Mouse (Mus musculus): Measurements from ENCODE around the gene Mecr. TPM values are rescaled to one million over a fixed set of nuclear protein-coding genes. Genes with fewer than 3 reads are reported as not detected.

Mecr gene
- polyA plus RNA-seq, 1 experiment from 2014 or later: 43.0 TPM

- no peak for TF ChIP-seq CTCF (IDR thresholded peaks at IDR 0.05; ENCODE audit: low read depth)
- no peak overlapping the region for H3K4me2 ChIP-seq (ENCODE audit: low read length)
- no peaks in the 10 kb centered on the region for H3K27me3 ChIP-seq (ENCODE audit: insufficient read depth, low read length)
- H3K9ac ChIP-seq (ENCODE audit: low read depth, low read length): no peak overlapping the region
- no peak overlapping the region for H3K27ac ChIP-seq
- no peaks in the 10 kb centered on the region for H3K9me3 ChIP-seq (replicated peaks; ENCODE audit: low read length)
- ATAC-seq (replicated peaks; ENCODE audit: low FRiP score, low read depth) (no peak), DNase-seq (ENCODE audit: low spot score) (no peak)
- H3K4me1 ChIP-seq (replicated peaks; ENCODE audit: insufficient read depth, low read length): 0 out of 2 replicates have a peak, but pooled peaks cover 4% of the 10 kb centered on the region
- 79% methylated on average over 8 of the region's 8 CpGs for WGBS
- H3K36me3 ChIP-seq (ENCODE audit: insufficient read depth, low read length): no peaks in the 10 kb centered on the region
- H3K4me3 ChIP-seq (replicated peaks; ENCODE audit: low read depth, low read length): no peak overlapping the region
Measured at GRCm38 (mm10) chr4:131845991-131846778, 2.9 kb downstream of the Mecr start.

DNA sequence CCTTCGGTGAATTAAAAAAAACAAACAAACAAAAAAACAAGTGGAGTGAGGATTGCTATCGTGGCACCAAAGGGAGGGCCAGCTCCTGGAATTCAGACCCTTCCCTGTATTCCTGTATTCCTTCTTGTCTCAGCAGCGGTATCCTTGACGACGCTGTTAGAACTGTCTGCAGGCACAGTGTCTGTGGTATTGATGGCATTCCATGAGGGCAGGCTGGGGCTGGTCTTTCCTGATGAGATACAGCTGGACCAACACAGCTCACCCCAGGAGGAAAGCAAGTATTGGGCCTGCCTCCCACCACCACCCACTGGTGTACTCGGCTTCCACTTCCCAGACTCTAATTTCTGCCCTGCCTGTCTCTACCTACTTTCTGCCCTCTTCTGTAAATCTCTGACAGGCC, 4.8 kb downstream of the Mecr start:
- TF ChIP-seq CTCF (IDR thresholded peaks at IDR 0.05; ENCODE audit: low read depth): no peak
- no peak overlapping the region for H3K4me2 ChIP-seq (ENCODE audit: low read length)
- no peaks in the 10 kb centered on the region for H3K27me3 ChIP-seq (ENCODE audit: insufficient read depth, low read length)
- no peaks in the 10 kb centered on the region for H3K9me3 ChIP-seq (replicated peaks; ENCODE audit: low read length)
- ATAC-seq (replicated peaks; ENCODE audit: low FRiP score, low read depth): no peak
- no peak overlapping the region for H3K27ac ChIP-seq
- WGBS: 50% methylated on average over 6 of the region's 6 CpGs
- DNase-seq (ENCODE audit: low spot score): no peak
- no peak overlapping the region for H3K4me3 ChIP-seq (replicated peaks; ENCODE audit: low read depth, low read length)
- H3K4me1 ChIP-seq (replicated peaks; ENCODE audit: insufficient read depth, low read length): 0 out of 2 replicates have a peak, but pooled peaks cover 4% of the 10 kb centered on the region
- H3K36me3 ChIP-seq (ENCODE audit: insufficient read depth, low read length): no peaks in the 10 kb centered on the region
- no peak overlapping the region for H3K9ac ChIP-seq (ENCODE audit: low read depth, low read length)

DNA sequence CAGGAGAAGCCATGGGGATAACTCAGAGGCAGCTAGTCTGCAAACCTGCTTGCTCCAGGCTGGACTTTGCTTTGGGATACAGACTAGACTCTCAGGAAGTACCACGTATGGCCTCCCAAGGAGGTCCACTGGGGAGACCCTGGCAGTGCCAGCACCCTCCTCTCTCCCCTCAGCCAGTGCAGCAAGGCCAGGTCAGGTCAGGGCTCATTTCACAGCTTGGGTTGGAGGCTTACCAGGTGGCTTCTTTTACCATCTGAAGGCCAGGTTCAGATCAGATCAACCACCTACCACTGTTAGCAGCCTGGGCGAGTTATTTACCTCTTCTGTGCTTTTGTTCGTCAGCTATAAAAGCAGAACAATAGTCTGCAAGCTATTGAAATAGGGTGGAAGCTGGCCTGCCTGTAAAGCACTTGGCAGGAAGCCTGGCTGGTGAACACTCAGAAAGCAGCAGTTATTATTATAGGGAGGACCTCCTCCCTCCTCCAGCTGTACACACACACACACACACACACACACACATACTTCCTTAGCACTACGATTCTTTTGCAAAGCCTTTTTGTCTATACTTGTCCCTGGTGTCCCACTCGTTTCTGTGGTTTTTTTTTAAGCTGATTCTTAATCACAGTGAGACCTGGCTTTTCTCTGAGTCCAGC, 6.8 kb downstream of the Mecr start:
- no peaks in the 10 kb centered on the region for H3K36me3 ChIP-seq (ENCODE audit: insufficient read depth, low read length)
- ATAC-seq (replicated peaks; ENCODE audit: low FRiP score, low read depth) (no peak), DNase-seq (ENCODE audit: low spot score) (peak; percentile 80)
- no peaks in the 10 kb centered on the region for H3K4me1 ChIP-seq (replicated peaks; ENCODE audit: insufficient read depth, low read length)
- H3K9me3 ChIP-seq (replicated peaks; ENCODE audit: low read length): no peaks in the 10 kb centered on the region
- H3K9ac ChIP-seq (ENCODE audit: low read depth, low read length): 0 out of 2 replicates have a peak overlapping the region, but pooled peaks have one; percentile 23
- H3K27ac ChIP-seq: peak overlapping the region; percentile 60; the same call in 1 of the 2 replicates
- no peak overlapping the region for H3K4me3 ChIP-seq (replicated peaks; ENCODE audit: low read depth, low read length)
- 12% methylated on average over 5 of the region's 5 CpGs for WGBS
- no peak overlapping the region for H3K4me2 ChIP-seq (ENCODE audit: low read length)
- TF ChIP-seq CTCF (IDR thresholded peaks at IDR 0.05; ENCODE audit: low read depth): no peak
- H3K27me3 ChIP-seq (ENCODE audit: insufficient read depth, low read length): no peaks in the 10 kb centered on the region

GRCm38 (mm10) chr4:131854950-131855349, 11.7 kb downstream of the Mecr start:
- H3K4me1 ChIP-seq (replicated peaks; ENCODE audit: insufficient read depth, low read length): no peaks in the 10 kb centered on the region
- no peak for ATAC-seq (replicated peaks; ENCODE audit: low FRiP score, low read depth)
- H3K27me3 ChIP-seq (ENCODE audit: insufficient read depth, low read length): no peaks in the 10 kb centered on the region
- H3K9me3 ChIP-seq (replicated peaks; ENCODE audit: low read length): no peaks in the 10 kb centered on the region
- no peak for DNase-seq (ENCODE audit: low spot score)
- 76% methylated on average over 5 of the region's 5 CpGs for WGBS
- H3K36me3 ChIP-seq (ENCODE audit: insufficient read depth, low read length): peaks cover 6% of the 10 kb centered on the region; the same call in 1 of the 2 replicates
- H3K4me3 ChIP-seq (replicated peaks; ENCODE audit: low read depth, low read length): no peak overlapping the region
- H3K27ac ChIP-seq: no peak overlapping the region
- H3K4me2 ChIP-seq (ENCODE audit: low read length): no peak overlapping the region
- TF ChIP-seq CTCF (IDR thresholded peaks at IDR 0.05; ENCODE audit: low read depth): no peak
- no peak overlapping the region for H3K9ac ChIP-seq (ENCODE audit: low read depth, low read length)

- TF ChIP-seq CTCF (IDR thresholded peaks at IDR 0.05; ENCODE audit: low read depth): peak; percentile 99
- H3K9me3 ChIP-seq (replicated peaks; ENCODE audit: low read length): no peaks in the 10 kb centered on the region
- WGBS: 37% methylated on average over 15 of the region's 15 CpGs
- H3K27me3 ChIP-seq (ENCODE audit: insufficient read depth, low read length): no peaks in the 10 kb centered on the region
- DNase-seq (ENCODE audit: low spot score): peak; percentile 90
- no peaks in the 10 kb centered on the region for H3K4me1 ChIP-seq (replicated peaks; ENCODE audit: insufficient read depth, low read length)
- peaks cover 13% of the 10 kb centered on the region for H3K36me3 ChIP-seq (ENCODE audit: insufficient read depth, low read length)
- H3K27ac ChIP-seq: no peak overlapping the region
- H3K9ac ChIP-seq (ENCODE audit: low read depth, low read length): no peak overlapping the region
- H3K4me2 ChIP-seq (ENCODE audit: low read length): no peak overlapping the region
- H3K4me3 ChIP-seq (replicated peaks; ENCODE audit: low read depth, low read length): no peak overlapping the region
- ATAC-seq (replicated peaks; ENCODE audit: low FRiP score, low read depth): peak; percentile 54; the same call in 1 of the 2 replicates
Measured at GRCm38 (mm10) chr4:131860492-131861340, 17.4 kb downstream of the Mecr start.

GRCm38 (mm10) chr4:131861341-131861739, 18.1 kb downstream of the Mecr start:
- ATAC-seq (replicated peaks; ENCODE audit: low FRiP score, low read depth): no peak
- WGBS: 54% methylated on average over 4 of the region's 4 CpGs

More at GRCm38 (mm10) chr4:131861341-131861739, 18.1 kb downstream of the Mecr start:
- DNase-seq (ENCODE audit: low spot score): peak; percentile 54
- peaks cover 13% of the 10 kb centered on the region for H3K36me3 ChIP-seq (ENCODE audit: insufficient read depth, low read length)
- H3K9me3 ChIP-seq (replicated peaks; ENCODE audit: low read length): no peaks in the 10 kb centered on the region
- no peak for TF ChIP-seq CTCF (IDR thresholded peaks at IDR 0.05; ENCODE audit: low read depth)
- H3K9ac ChIP-seq (ENCODE audit: low read depth, low read length): no peak overlapping the region
- no peaks in the 10 kb centered on the region for H3K4me1 ChIP-seq (replicated peaks; ENCODE audit: insufficient read depth, low read length)
- H3K4me2 ChIP-seq (ENCODE audit: low read length): no peak overlapping the region
- H3K27ac ChIP-seq: no peak overlapping the region
- H3K27me3 ChIP-seq (ENCODE audit: insufficient read depth, low read length): no peaks in the 10 kb centered on the region
- no peak overlapping the region for H3K4me3 ChIP-seq (replicated peaks; ENCODE audit: low read depth, low read length)

Measured in kidney, postnatal 0 days (tissue).